ENCODE assay signal across 25 mouse cellular contexts in genomic region chr8:101522758-101523157, GRCm38 (mm10).
A peak's percentile ranks its signal among the peaks of the same experiment; 100 is the strongest.
DNase-seq lines count a peak whose midpoint lies in the region; ATAC-seq lines count a peak whose summit lies in the region.
"Had no signal": no experiment of that assay in that cellular context is flagged by ENCODE, and none has a peak within 500 bp of the region (broad histone marks: within the 10 kb centered on the region; RNA-seq: fewer than 3 reads in every experiment).

No protein-coding gene starts in this region.

- no peak overlapping the region for H3K9ac ChIP-seq in embryonic facial prominence, embryonic 14.5 days (ENCODE audit: low read depth, low read length)
- H3K9ac ChIP-seq in midbrain, embryonic 12.5 days (replicated peaks), result no peak overlapping the region
- no peak overlapping the region for H3K9ac ChIP-seq in midbrain, embryonic 11.5 days (ENCODE audit: low read length)
- H3K9ac ChIP-seq in neural tube, embryonic 12.5 days, result no peak overlapping the region
- H3K9ac ChIP-seq in neural tube, embryonic 15.5 days (replicated peaks), result no peak overlapping the region
- H3K9ac ChIP-seq in neural tube, embryonic 14.5 days (replicated peaks; ENCODE audit: low read depth, low read length), result no peak overlapping the region
- H3K9ac ChIP-seq: embryonic facial prominence, embryonic 12.5 days; forebrain, embryonic 13.5 days; forebrain, postnatal 0 days; hindbrain, embryonic 12.5 days; hindbrain, embryonic 15.5 days had no signal

- no peaks in the 10 kb centered on the region for H3K27me3 ChIP-seq in embryonic facial prominence, embryonic 14.5 days (replicated peaks; ENCODE audit: control insufficient read depth, insufficient read depth, low read length)
- no peaks in the 10 kb centered on the region for H3K27me3 ChIP-seq in embryonic facial prominence, embryonic 10.5 days (replicated peaks; ENCODE audit: low read depth, poor library complexity, severe bottlenecking)
- no peaks in the 10 kb centered on the region for H3K27me3 ChIP-seq in midbrain, embryonic 12.5 days
- H3K27me3 ChIP-seq in midbrain, embryonic 11.5 days (ENCODE audit: control insufficient read depth, insufficient read depth, low read length), result no peaks in the 10 kb centered on the region
- no peaks in the 10 kb centered on the region for H3K27me3 ChIP-seq in neural tube, embryonic 12.5 days (replicated peaks)
- H3K27me3 ChIP-seq in neural tube, embryonic 15.5 days (replicated peaks), result no peaks in the 10 kb centered on the region
- H3K27me3 ChIP-seq in neural tube, embryonic 14.5 days (ENCODE audit: control insufficient read depth, insufficient read depth, low read length), result no peaks in the 10 kb centered on the region
- H3K27me3 ChIP-seq: CH12.LX; embryonic facial prominence, embryonic 12.5 days; forebrain, embryonic 13.5 days; hindbrain, embryonic 12.5 days; hindbrain, embryonic 15.5 days had no signal

- no peaks in the 10 kb centered on the region for H3K4me1 ChIP-seq in embryonic facial prominence, embryonic 14.5 days (ENCODE audit: control insufficient read depth, insufficient read depth, low read length)
- H3K4me1 ChIP-seq in embryonic facial prominence, embryonic 10.5 days, result no peaks in the 10 kb centered on the region
- 0 out of 2 replicates have a peak, but pooled peaks cover 5% of the 10 kb centered on the region for H3K4me1 ChIP-seq in midbrain, embryonic 12.5 days
- H3K4me1 ChIP-seq in midbrain, embryonic 11.5 days (ENCODE audit: control insufficient read depth, insufficient read depth, low read length), result no peaks in the 10 kb centered on the region; the same call in 1 of the 2 replicates
- no peaks in the 10 kb centered on the region for H3K4me1 ChIP-seq in neural tube, embryonic 12.5 days
- peaks cover 2% of the 10 kb centered on the region; the same call in 1 of the 2 replicates for H3K4me1 ChIP-seq in neural tube, embryonic 15.5 days
- 0 out of 2 replicates have a peak, but pooled peaks cover 3% of the 10 kb centered on the region for H3K4me1 ChIP-seq in neural tube, embryonic 14.5 days (ENCODE audit: control insufficient read depth, insufficient read depth, low read length)
- H3K4me1 ChIP-seq: embryonic facial prominence, embryonic 12.5 days; forebrain, embryonic 13.5 days; hindbrain, embryonic 12.5 days; hindbrain, embryonic 15.5 days had no signal

- no peak overlapping the region for H3K4me3 ChIP-seq in embryonic facial prominence, embryonic 14.5 days (ENCODE audit: low read depth, low read length)
- H3K4me3 ChIP-seq in embryonic facial prominence, embryonic 10.5 days, result no peak overlapping the region
- H3K4me3 ChIP-seq in midbrain, embryonic 12.5 days, result no peak overlapping the region
- no peak overlapping the region for H3K4me3 ChIP-seq in midbrain, embryonic 11.5 days (ENCODE audit: low read depth, low read length)
- no peak overlapping the region for H3K4me3 ChIP-seq in neural tube, embryonic 12.5 days
- H3K4me3 ChIP-seq in neural tube, embryonic 15.5 days (replicated peaks), result no peak overlapping the region
- H3K4me3 ChIP-seq in neural tube, embryonic 14.5 days (ENCODE audit: low read depth, low read length), result no peak overlapping the region
- H3K4me3 ChIP-seq: embryonic facial prominence, embryonic 12.5 days; erythroblast, embryonic 14.5 days; forebrain, embryonic 13.5 days; gastrocnemius, adult 2 months; hindbrain, embryonic 12.5 days; hindbrain, embryonic 15.5 days had no signal

- 64% methylated on average over 1 of the region's 1 CpGs for WGBS in embryonic facial prominence, embryonic 14.5 days
- 71% methylated on average over 1 of the region's 1 CpGs for WGBS in embryonic facial prominence, embryonic 10.5 days
- WGBS in midbrain, embryonic 12.5 days, result 63% methylated on average over 1 of the region's 1 CpGs
- 69% methylated on average over 1 of the region's 1 CpGs for WGBS in midbrain, embryonic 11.5 days
- WGBS in neural tube, embryonic 12.5 days, result 27% methylated on average over 1 of the region's 1 CpGs
- 29% methylated on average over 1 of the region's 1 CpGs for WGBS in neural tube, embryonic 15.5 days
- WGBS in neural tube, embryonic 14.5 days, result 15% methylated on average over 1 of the region's 1 CpGs

- no peaks in the 10 kb centered on the region for H3K36me3 ChIP-seq in embryonic facial prominence, embryonic 14.5 days (ENCODE audit: control insufficient read depth, insufficient read depth, low read length)
- no peaks in the 10 kb centered on the region for H3K36me3 ChIP-seq in embryonic facial prominence, embryonic 10.5 days (replicated peaks)
- H3K36me3 ChIP-seq in midbrain, embryonic 12.5 days, result no peaks in the 10 kb centered on the region
- H3K36me3 ChIP-seq in midbrain, embryonic 11.5 days (ENCODE audit: control insufficient read depth, insufficient read depth, low read length), result no peaks in the 10 kb centered on the region
- H3K36me3 ChIP-seq in neural tube, embryonic 12.5 days, result no peaks in the 10 kb centered on the region
- H3K36me3 ChIP-seq in neural tube, embryonic 15.5 days, result no peaks in the 10 kb centered on the region
- H3K36me3 ChIP-seq in neural tube, embryonic 14.5 days (ENCODE audit: control insufficient read depth, insufficient read depth, low read length), result no peaks in the 10 kb centered on the region
- H3K36me3 ChIP-seq: embryonic facial prominence, embryonic 12.5 days; G1E; hindbrain, embryonic 12.5 days; hindbrain, embryonic 15.5 days had no signal

- no peak for ATAC-seq in embryonic facial prominence, embryonic 14.5 days (ENCODE audit: low read depth)
- ATAC-seq in midbrain, embryonic 12.5 days (ENCODE audit: low FRiP score, low read depth), result 0 out of 2 replicates have a peak, but pooled peaks have one; percentile 38
- no peak for ATAC-seq in midbrain, embryonic 11.5 days (ENCODE audit: low FRiP score)
- ATAC-seq in neural tube, embryonic 12.5 days (ENCODE audit: low FRiP score, low read depth), result peak; percentile 44
- ATAC-seq in neural tube, embryonic 15.5 days (ENCODE audit: low FRiP score), result no peak
- ATAC-seq in neural tube, embryonic 14.5 days (ENCODE audit: low read depth), result peak; percentile 46; the same call in 1 of the 2 replicates
- no peak for ATAC-seq in CD4-positive, CD25-positive, alpha-beta regulatory T cell, adult 4 months
- ATAC-seq: forebrain, embryonic 13.5 days; forebrain, postnatal 0 days had no signal

- no peaks in the 10 kb centered on the region for H3K9me3 ChIP-seq in embryonic facial prominence, embryonic 14.5 days (ENCODE audit: control insufficient read depth, low read length)
- no peaks in the 10 kb centered on the region for H3K9me3 ChIP-seq in embryonic facial prominence, embryonic 10.5 days
- no peaks in the 10 kb centered on the region for H3K9me3 ChIP-seq in midbrain, embryonic 12.5 days
- no peaks in the 10 kb centered on the region for H3K9me3 ChIP-seq in midbrain, embryonic 11.5 days (ENCODE audit: control insufficient read depth, low read length)
- H3K9me3 ChIP-seq in neural tube, embryonic 12.5 days, result no peaks in the 10 kb centered on the region
- no peaks in the 10 kb centered on the region for H3K9me3 ChIP-seq in neural tube, embryonic 15.5 days (replicated peaks)
- no peaks in the 10 kb centered on the region for H3K9me3 ChIP-seq in neural tube, embryonic 14.5 days (ENCODE audit: control insufficient read depth, low read length)
- H3K9me3 ChIP-seq: embryonic facial prominence, embryonic 12.5 days; forebrain, embryonic 13.5 days; G1E; hindbrain, embryonic 12.5 days; hindbrain, embryonic 15.5 days had no signal

- no peak overlapping the region for H3K4me2 ChIP-seq in embryonic facial prominence, embryonic 14.5 days (ENCODE audit: low read depth, low read length)
- no peak overlapping the region for H3K4me2 ChIP-seq in midbrain, embryonic 12.5 days (replicated peaks)
- H3K4me2 ChIP-seq in midbrain, embryonic 11.5 days, result no peak overlapping the region
- no peak overlapping the region for H3K4me2 ChIP-seq in neural tube, embryonic 12.5 days (replicated peaks)
- no peak overlapping the region for H3K4me2 ChIP-seq in neural tube, embryonic 15.5 days
- H3K4me2 ChIP-seq in neural tube, embryonic 14.5 days (ENCODE audit: low read depth, low read length), result no peak overlapping the region
- H3K4me2 ChIP-seq: embryonic facial prominence, embryonic 12.5 days; forebrain, embryonic 13.5 days; heart, embryonic 11.5 days; hindbrain, embryonic 12.5 days; hindbrain, embryonic 15.5 days had no signal

- DNase-seq in embryonic facial prominence, embryonic 14.5 days (ENCODE audit: low spot score), result peak; percentile 17
- DNase-seq in embryonic facial prominence, embryonic 10.5 days (ENCODE audit: low spot score), result no peak
- no peak for DNase-seq in midbrain, embryonic 11.5 days (ENCODE audit: low spot score, missing footprints)
- DNase-seq: adrenal gland, adult 8-10 months; adrenal gland, postnatal 25 days; cerebellum, adult 18-20 months; cerebellum, adult 9-10 months; cerebellum, postnatal 14 days; forebrain, postnatal 0 days; gastrocnemius, adult 2 months; gastrocnemius, postnatal 14 days; heart, adult 11 months had no signal

- H3K27ac ChIP-seq in embryonic facial prominence, embryonic 14.5 days (replicated peaks; ENCODE audit: low read depth, low read length), result no peak overlapping the region
- H3K27ac ChIP-seq in embryonic facial prominence, embryonic 10.5 days (replicated peaks), result no peak overlapping the region
- no peak overlapping the region for H3K27ac ChIP-seq in midbrain, embryonic 12.5 days (replicated peaks)
- H3K27ac ChIP-seq in midbrain, embryonic 11.5 days (ENCODE audit: low read depth, low read length), result no peak overlapping the region
- H3K27ac ChIP-seq in neural tube, embryonic 12.5 days, result no peak overlapping the region
- no peak overlapping the region for H3K27ac ChIP-seq in neural tube, embryonic 15.5 days (replicated peaks)
- H3K27ac ChIP-seq in neural tube, embryonic 14.5 days (ENCODE audit: low read depth, low read length), result 0 out of 2 replicates have a peak overlapping the region, but pooled peaks have one; percentile 16
- H3K27ac ChIP-seq: embryonic facial prominence, embryonic 12.5 days; forebrain, embryonic 13.5 days; gastrocnemius, adult 2 months; hindbrain, embryonic 12.5 days; hindbrain, embryonic 15.5 days had no signal

Comparison
In these comparisons a context has a peak if more than half of its experiments do, and no peak if none do; other contexts are left out.
1. ATAC-seq: peak in midbrain, embryonic 12.5 days (single experiment), neural tube, embryonic 12.5 days (single experiment) and neural tube, embryonic 14.5 days (single experiment); none in embryonic facial prominence, embryonic 14.5 days (single experiment), midbrain, embryonic 11.5 days (single experiment), neural tube, embryonic 15.5 days (single experiment) and CD4-positive, CD25-positive, alpha-beta regulatory T cell, adult 4 months (single experiment).